In genomic region chr10:122930520-122930919, GRCm38 (mm10) we compare ENCODE assay signal across 11 mouse cellular contexts.
A peak's percentile ranks its signal among the peaks of the same experiment; 100 is the strongest.
DNase-seq lines count a peak whose midpoint lies in the region; ATAC-seq and TF ChIP-seq lines count a peak whose summit lies in the region.
"Had no signal": no experiment of that assay in that cellular context is flagged by ENCODE, and none has a peak within 500 bp of the region (broad histone marks: within the 10 kb centered on the region; RNA-seq: fewer than 3 reads in every experiment).

No protein-coding gene starts in this region.

- no peak overlapping the region for H3K4me3 ChIP-seq in forebrain, embryonic 11.5 days (ENCODE audit: low read depth, low read length)
- H3K4me3 ChIP-seq in forebrain, embryonic 16.5 days (replicated peaks; ENCODE audit: low read length): no peak overlapping the region
- H3K4me3 ChIP-seq in midbrain, embryonic 10.5 days: no peak overlapping the region
- no peak overlapping the region for H3K4me3 ChIP-seq in midbrain, embryonic 14.5 days (replicated peaks; ENCODE audit: low read depth, low read length)
- H3K4me3 ChIP-seq in limb, embryonic 13.5 days: no peak overlapping the region
- no peak overlapping the region for H3K4me3 ChIP-seq in gastrocnemius, adult 2 months
- H3K4me3 ChIP-seq: heart, embryonic 12.5 days; liver, embryonic 15.5 days had no signal

- 74% methylated on average over 4 of the region's 4 CpGs for WGBS in forebrain, embryonic 11.5 days
- WGBS in forebrain, embryonic 16.5 days: 92% methylated on average over 4 of the region's 4 CpGs
- 80% methylated on average over 4 of the region's 4 CpGs for WGBS in midbrain, embryonic 10.5 days
- WGBS in midbrain, embryonic 14.5 days: 88% methylated on average over 4 of the region's 4 CpGs
- WGBS in limb, embryonic 13.5 days: 79% methylated on average over 4 of the region's 4 CpGs

- no peak overlapping the region for H3K27ac ChIP-seq in forebrain, embryonic 11.5 days (ENCODE audit: low read depth, low read length)
- no peak overlapping the region for H3K27ac ChIP-seq in forebrain, embryonic 16.5 days (ENCODE audit: low read length)
- H3K27ac ChIP-seq in midbrain, embryonic 10.5 days (replicated peaks): peak overlapping the region; percentile 86
- H3K27ac ChIP-seq in midbrain, embryonic 14.5 days (replicated peaks; ENCODE audit: low read depth, low read length): no peak overlapping the region; the same call in 1 of the 2 replicates
- H3K27ac ChIP-seq in limb, embryonic 13.5 days: peak overlapping the region; percentile 28; the same call in 1 of the 2 replicates
- no peak overlapping the region; the same call in 1 of the 2 replicates for H3K27ac ChIP-seq in gastrocnemius, adult 2 months
- H3K27ac ChIP-seq: liver, embryonic 15.5 days; macrophage had no signal

- no peaks in the 10 kb centered on the region for H3K36me3 ChIP-seq in forebrain, embryonic 11.5 days (ENCODE audit: control insufficient read depth, insufficient read depth, low read length)
- no peaks in the 10 kb centered on the region for H3K36me3 ChIP-seq in forebrain, embryonic 16.5 days (ENCODE audit: control insufficient read depth, insufficient read depth)
- no peaks in the 10 kb centered on the region for H3K36me3 ChIP-seq in midbrain, embryonic 10.5 days
- no peaks in the 10 kb centered on the region for H3K36me3 ChIP-seq in midbrain, embryonic 14.5 days (ENCODE audit: control insufficient read depth, insufficient read depth, low read length)
- no peaks in the 10 kb centered on the region for H3K36me3 ChIP-seq in limb, embryonic 13.5 days
- H3K36me3 ChIP-seq: heart, embryonic 12.5 days; liver, embryonic 15.5 days had no signal

- no peak for ATAC-seq in forebrain, embryonic 11.5 days (replicated peaks; ENCODE audit: low FRiP score)
- ATAC-seq in forebrain, embryonic 16.5 days: no peak
- no peak for ATAC-seq in midbrain, embryonic 14.5 days (ENCODE audit: low FRiP score, low TSS enrichment)
- no peak for ATAC-seq in limb, embryonic 13.5 days (ENCODE audit: low FRiP score, low read depth)

- intact Hi-C loops in gastrocnemius, adult 2 months (cut with DNase I): no loop called here

- no peaks in the 10 kb centered on the region for H3K27me3 ChIP-seq in forebrain, embryonic 11.5 days (ENCODE audit: control insufficient read depth, insufficient read depth, low read length)
- H3K27me3 ChIP-seq in forebrain, embryonic 16.5 days (replicated peaks; ENCODE audit: control insufficient read depth, insufficient read depth, low read length): no peaks in the 10 kb centered on the region
- H3K27me3 ChIP-seq in midbrain, embryonic 10.5 days (ENCODE audit: low read depth, poor library complexity, severe bottlenecking): peaks cover 5% of the 10 kb centered on the region; the same call in 1 of the 2 replicates
- H3K27me3 ChIP-seq in midbrain, embryonic 14.5 days (ENCODE audit: control insufficient read depth, insufficient read depth, low read length): no peaks in the 10 kb centered on the region
- H3K27me3 ChIP-seq in limb, embryonic 13.5 days: no peaks in the 10 kb centered on the region; the same call in 1 of the 2 replicates
- H3K27me3 ChIP-seq: heart, embryonic 12.5 days; liver, embryonic 15.5 days had no signal

- H3K9me3 ChIP-seq in forebrain, embryonic 11.5 days (ENCODE audit: control insufficient read depth, low read length): no peaks in the 10 kb centered on the region
- no peaks in the 10 kb centered on the region for H3K9me3 ChIP-seq in forebrain, embryonic 16.5 days (ENCODE audit: control insufficient read depth, low read length)
- H3K9me3 ChIP-seq in midbrain, embryonic 10.5 days (replicated peaks): no peaks in the 10 kb centered on the region
- no peaks in the 10 kb centered on the region for H3K9me3 ChIP-seq in midbrain, embryonic 14.5 days (ENCODE audit: control insufficient read depth, low read length)
- H3K9me3 ChIP-seq in limb, embryonic 13.5 days: no peaks in the 10 kb centered on the region
- H3K9me3 ChIP-seq: heart, embryonic 12.5 days; liver, embryonic 15.5 days had no signal

- peaks cover 19% of the 10 kb centered on the region for H3K4me1 ChIP-seq in forebrain, embryonic 11.5 days (replicated peaks; ENCODE audit: control insufficient read depth, insufficient read depth, low read length)
- H3K4me1 ChIP-seq in forebrain, embryonic 16.5 days (replicated peaks; ENCODE audit: control insufficient read depth, insufficient read depth, low read length): peaks cover 36% of the 10 kb centered on the region
- peaks cover 47% of the 10 kb centered on the region for H3K4me1 ChIP-seq in midbrain, embryonic 10.5 days
- H3K4me1 ChIP-seq in midbrain, embryonic 14.5 days (ENCODE audit: control insufficient read depth, insufficient read depth, low read length): peaks cover 35% of the 10 kb centered on the region
- H3K4me1 ChIP-seq in limb, embryonic 13.5 days: peaks cover 54% of the 10 kb centered on the region

- H3K9ac ChIP-seq in forebrain, embryonic 11.5 days (ENCODE audit: low read length): no peak overlapping the region
- H3K9ac ChIP-seq in forebrain, embryonic 16.5 days (replicated peaks; ENCODE audit: low read depth, low read length): no peak overlapping the region
- no peak overlapping the region for H3K9ac ChIP-seq in midbrain, embryonic 14.5 days (replicated peaks; ENCODE audit: low read length)
- no peak overlapping the region for H3K9ac ChIP-seq in limb, embryonic 13.5 days
- H3K9ac ChIP-seq: liver, embryonic 15.5 days had no signal

- DNase-seq in forebrain, embryonic 11.5 days (ENCODE audit: low spot score): peak; percentile 41
- DNase-seq in midbrain, embryonic 10.5 days (ENCODE audit: low spot score): no peak
- no peak for DNase-seq in midbrain, embryonic 14.5 days
- no peak for DNase-seq in gastrocnemius, adult 2 months
- DNase-seq in kidney, postnatal 4 days: no peak
- no peak for DNase-seq in adrenal gland, adult 8-10 months

- no peak for TF ChIP-seq CTCF in gastrocnemius, adult 2 months (IDR thresholded peaks at IDR 0.05)

- no peak overlapping the region for H3K4me2 ChIP-seq in forebrain, embryonic 11.5 days (ENCODE audit: low read depth, low read length, severe bottlenecking)
- no peak overlapping the region for H3K4me2 ChIP-seq in forebrain, embryonic 16.5 days (ENCODE audit: low read length)
- no peak overlapping the region for H3K4me2 ChIP-seq in midbrain, embryonic 14.5 days (ENCODE audit: low read length)
- H3K4me2 ChIP-seq in limb, embryonic 13.5 days (replicated peaks): no peak overlapping the region
- H3K4me2 ChIP-seq: liver, embryonic 15.5 days had no signal

Comparison
In these comparisons a context has a peak if more than half of its experiments do, and no peak if none do; other contexts are left out.
1. H3K27ac ChIP-seq: peak in midbrain, embryonic 10.5 days (single experiment) and limb, embryonic 13.5 days (single experiment); none in forebrain, embryonic 11.5 days (single experiment), forebrain, embryonic 16.5 days (single experiment), midbrain, embryonic 14.5 days (single experiment) and gastrocnemius, adult 2 months (single experiment).